37 mouse cellular contexts compared by ENCODE assay signal in genomic region chr8:113882558-113882957, GRCm38 (mm10). TPM values are rescaled to one million over a fixed set of nuclear protein-coding genes. Genes with fewer than 3 reads are reported as not detected.
"Had no signal": no experiment of that assay in that cellular context is flagged by ENCODE, and none has a peak within 500 bp of the region (broad histone marks: within the 10 kb centered on the region; RNA-seq: fewer than 3 reads in every experiment).

No protein-coding gene starts in this region.

- H3K27me3 ChIP-seq: limb, embryonic 15.5 days; liver, embryonic 12.5 days; liver, embryonic 13.5 days; liver, embryonic 15.5 days; lung, embryonic 15.5 days; megakaryocyte, embryonic 14.5 days; midbrain, embryonic 13.5 days; midbrain, embryonic 15.5 days; neural tube, embryonic 12.5 days; neural tube, embryonic 13.5 days had no signal

- DNase-seq: left cerebral cortex, postnatal 4 days; liver; liver, embryonic 13.5 days; liver, postnatal 0 days; lung, adult 18-20 months; lung, adult 2 months; lung, embryonic 14.5 days; lung, postnatal 10 days; lung, postnatal 14 days; lung, postnatal 36 days; lung, postnatal 4 days; midbrain, embryonic 14.5 days had no signal

- H3K9me3 ChIP-seq: limb, embryonic 10.5 days; limb, embryonic 13.5 days; limb, embryonic 15.5 days; liver, embryonic 12.5 days; liver, embryonic 13.5 days; liver, embryonic 15.5 days; lung, embryonic 15.5 days; midbrain, embryonic 10.5 days; midbrain, embryonic 12.5 days; midbrain, embryonic 13.5 days; midbrain, embryonic 15.5 days; neural tube, embryonic 12.5 days; neural tube, embryonic 13.5 days had no signal

- H3K9ac ChIP-seq: limb, embryonic 12.5 days; limb, embryonic 13.5 days; limb, embryonic 15.5 days; liver, embryonic 12.5 days; liver, embryonic 13.5 days; liver, embryonic 14.5 days; liver, embryonic 15.5 days; liver, postnatal 0 days; lung, embryonic 14.5 days; lung, embryonic 15.5 days; midbrain, embryonic 12.5 days; midbrain, embryonic 13.5 days; midbrain, embryonic 15.5 days; neural tube, embryonic 12.5 days; neural tube, embryonic 13.5 days had no signal

- H3K27ac ChIP-seq: limb, embryonic 10.5 days; limb, embryonic 12.5 days; limb, embryonic 13.5 days; limb, embryonic 15.5 days; liver, embryonic 12.5 days; liver, embryonic 13.5 days; liver, embryonic 14.5 days; liver, embryonic 15.5 days; lung, embryonic 15.5 days; macrophage; midbrain, embryonic 10.5 days; midbrain, embryonic 12.5 days; midbrain, embryonic 13.5 days; midbrain, embryonic 15.5 days; neural tube, embryonic 12.5 days; neural tube, embryonic 13.5 days had no signal

- ATAC-seq: liver, embryonic 12.5 days; liver, postnatal 0 days; lung, postnatal 0 days; midbrain, embryonic 13.5 days; midbrain, embryonic 15.5 days; midbrain, embryonic 16.5 days had no signal

- H3K4me1 ChIP-seq: limb, embryonic 12.5 days; liver, embryonic 12.5 days; liver, embryonic 13.5 days; liver, embryonic 15.5 days; lung, embryonic 15.5 days; megakaryocyte, embryonic 14.5 days; midbrain, embryonic 15.5 days; neural tube, embryonic 12.5 days; neural tube, embryonic 13.5 days had no signal

- H3K36me3 ChIP-seq: limb, embryonic 10.5 days; limb, embryonic 12.5 days; limb, embryonic 13.5 days; limb, embryonic 15.5 days; liver, embryonic 12.5 days; liver, embryonic 13.5 days; liver, embryonic 15.5 days; lung, embryonic 15.5 days; midbrain, embryonic 10.5 days; midbrain, embryonic 12.5 days; midbrain, embryonic 13.5 days; midbrain, embryonic 15.5 days; neural tube, embryonic 12.5 days; neural tube, embryonic 13.5 days had no signal

- H3K4me3 ChIP-seq: limb, embryonic 10.5 days; limb, embryonic 12.5 days; limb, embryonic 13.5 days; limb, embryonic 15.5 days; liver, embryonic 12.5 days; liver, embryonic 13.5 days; liver, embryonic 15.5 days; lung, embryonic 15.5 days; megakaryocyte, embryonic 14.5 days; midbrain, embryonic 10.5 days; midbrain, embryonic 12.5 days; midbrain, embryonic 13.5 days; midbrain, embryonic 15.5 days; myocyte; neural tube, embryonic 12.5 days; neural tube, embryonic 13.5 days had no signal

- H3K4me2 ChIP-seq: limb, embryonic 12.5 days; limb, embryonic 13.5 days; limb, embryonic 15.5 days; liver, embryonic 11.5 days; liver, embryonic 12.5 days; liver, embryonic 13.5 days; liver, embryonic 15.5 days; lung, embryonic 14.5 days; lung, embryonic 15.5 days; midbrain, embryonic 11.5 days; midbrain, embryonic 12.5 days; midbrain, embryonic 13.5 days; midbrain, embryonic 15.5 days; neural tube, embryonic 12.5 days; neural tube, embryonic 13.5 days had no signal

RNA-seq across cellular contexts. Expression of gene Adamts18, which starts 34.0 kb away (rescaled TPM):
- total RNA-seq: megakaryocyte progenitor cell, adult 5-6 weeks; megakaryocyte-erythroid progenitor cell, adult 5-6 weeks; monocyte, adult 5-6 weeks had no signal
- polyA plus RNA-seq: liver, adult 2 months; liver, postnatal 0 days; lung, adult 2 months; macrophage; myocyte had no signal
